Mouse (Mus musculus) stomach, postnatal 0 days (tissue): ENCODE data around the gene Ccdc33.

ENCODE experiments used
- CTCF ChIP-seq: IDR thresholded peaks from 2 replicates; pipeline ENCODE4 v1.5.1; 2016; ENCODE audit warnings: antibody characterized with exemption, low read depth, mild to moderate bottlenecking, moderate library complexity
- EP300 ChIP-seq: optimal IDR thresholded peaks from 2 replicates; pipeline ENCODE3; 2016; ENCODE audit warnings: antibody characterized with exemption

GRCm38 (mm10) chr9:58027426-58028180, 91.0 kb downstream of the Ccdc33 start:
- no peak for TF ChIP-seq CTCF
- TF ChIP-seq EP300, result no peak
